Mouse (Mus musculus): ENCODE measurements around the gene Taf8.

The Taf8 gene

DNA sequence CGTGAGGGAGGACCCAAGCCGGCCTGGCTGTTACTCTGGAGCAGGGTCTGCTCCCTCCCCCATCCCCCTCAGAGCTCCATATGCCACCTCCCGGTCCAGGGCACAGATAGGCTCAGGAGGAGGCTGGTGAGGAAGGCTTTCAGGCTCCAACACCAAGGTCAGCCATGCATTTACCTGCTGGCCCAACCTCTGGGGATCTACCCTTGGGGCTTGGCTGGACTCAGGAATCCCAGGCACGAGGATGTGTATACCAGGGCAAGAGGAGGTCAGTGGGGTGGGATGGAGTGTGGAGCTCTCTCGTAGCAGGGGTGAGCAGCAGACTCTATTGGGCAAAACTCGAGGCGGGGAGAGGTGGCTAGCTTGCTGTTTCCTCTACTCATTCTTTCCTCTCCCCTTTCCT lies 49.2 kb downstream of the Taf8 start:
- no peak for DNase-seq

DNA sequence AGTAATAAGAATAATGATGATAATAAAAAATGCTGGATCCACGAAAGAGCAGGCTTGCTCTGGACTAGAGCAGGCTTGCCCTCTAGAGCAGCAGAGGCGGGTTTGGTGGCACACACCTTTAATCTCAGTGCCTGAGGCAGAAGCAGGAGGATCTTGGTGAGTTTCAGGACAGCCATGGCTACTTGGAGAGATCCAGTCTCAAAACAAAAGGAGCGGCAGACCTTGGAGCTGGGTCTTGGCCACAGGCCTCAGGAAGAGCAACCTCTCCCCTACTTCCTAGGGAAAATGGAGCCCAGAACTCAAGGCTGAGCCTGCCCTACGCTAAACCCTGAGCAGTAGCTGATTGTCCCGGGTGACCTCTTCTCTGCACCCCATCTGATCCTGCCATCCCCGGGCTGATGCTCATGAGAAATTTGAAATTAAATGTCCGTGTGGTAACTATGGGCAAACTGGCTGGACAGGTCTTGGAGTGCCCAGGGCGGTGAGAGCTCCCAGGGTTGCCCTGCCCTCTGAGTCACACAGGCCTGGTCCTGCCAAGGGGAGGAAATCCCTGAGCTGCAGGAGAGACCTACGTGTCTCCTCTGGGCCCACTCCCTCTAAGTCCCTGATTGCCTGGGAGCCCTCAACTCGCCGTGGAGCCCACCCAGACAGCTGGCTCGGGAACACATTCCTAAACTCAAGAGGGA lies 51.1 kb downstream of the Taf8 start:
- DNase-seq: no peak

DNA sequence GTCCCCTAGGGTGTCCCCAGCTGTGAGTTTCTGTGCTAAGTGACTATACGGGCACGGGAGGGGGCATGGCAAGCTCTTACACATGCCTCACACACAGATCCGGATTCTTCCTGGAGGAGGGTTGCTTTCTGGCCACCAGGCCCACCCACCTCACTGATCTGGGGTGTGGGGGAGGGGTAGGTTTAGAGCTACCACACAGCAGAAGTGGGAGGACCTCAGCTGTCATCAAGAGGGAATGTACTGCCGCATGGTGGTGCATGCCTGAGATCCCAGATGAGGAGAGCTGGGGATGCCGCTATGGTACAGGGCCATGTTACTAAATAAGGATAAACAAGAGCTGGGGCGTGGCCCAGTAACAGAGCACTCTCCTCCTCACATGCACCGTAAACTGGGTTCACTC lies 51.9 kb downstream of the Taf8 start:
- DNase-seq: no peak

DNA sequence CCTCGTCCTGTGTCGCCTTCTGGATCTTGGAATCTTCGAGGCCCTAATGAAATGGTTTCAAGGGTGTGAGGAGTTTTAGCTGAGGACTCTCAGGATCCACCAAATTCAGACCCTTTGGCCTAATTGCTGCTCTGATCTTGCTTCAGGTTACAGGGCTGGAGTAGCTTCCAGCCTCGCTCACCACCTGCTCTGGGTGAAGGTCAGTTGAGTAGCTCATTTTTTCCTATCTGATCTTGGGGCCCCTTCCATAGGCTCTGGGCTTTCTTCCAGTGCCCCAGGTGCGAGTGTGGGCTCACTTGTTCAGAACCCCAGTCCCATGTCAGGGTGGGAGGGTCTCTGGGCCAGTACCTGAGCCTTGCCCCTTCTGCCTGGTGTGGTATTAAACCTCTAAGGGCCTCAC lies 52.7 kb downstream of the Taf8 start:
- DNase-seq: no peak

DNA sequence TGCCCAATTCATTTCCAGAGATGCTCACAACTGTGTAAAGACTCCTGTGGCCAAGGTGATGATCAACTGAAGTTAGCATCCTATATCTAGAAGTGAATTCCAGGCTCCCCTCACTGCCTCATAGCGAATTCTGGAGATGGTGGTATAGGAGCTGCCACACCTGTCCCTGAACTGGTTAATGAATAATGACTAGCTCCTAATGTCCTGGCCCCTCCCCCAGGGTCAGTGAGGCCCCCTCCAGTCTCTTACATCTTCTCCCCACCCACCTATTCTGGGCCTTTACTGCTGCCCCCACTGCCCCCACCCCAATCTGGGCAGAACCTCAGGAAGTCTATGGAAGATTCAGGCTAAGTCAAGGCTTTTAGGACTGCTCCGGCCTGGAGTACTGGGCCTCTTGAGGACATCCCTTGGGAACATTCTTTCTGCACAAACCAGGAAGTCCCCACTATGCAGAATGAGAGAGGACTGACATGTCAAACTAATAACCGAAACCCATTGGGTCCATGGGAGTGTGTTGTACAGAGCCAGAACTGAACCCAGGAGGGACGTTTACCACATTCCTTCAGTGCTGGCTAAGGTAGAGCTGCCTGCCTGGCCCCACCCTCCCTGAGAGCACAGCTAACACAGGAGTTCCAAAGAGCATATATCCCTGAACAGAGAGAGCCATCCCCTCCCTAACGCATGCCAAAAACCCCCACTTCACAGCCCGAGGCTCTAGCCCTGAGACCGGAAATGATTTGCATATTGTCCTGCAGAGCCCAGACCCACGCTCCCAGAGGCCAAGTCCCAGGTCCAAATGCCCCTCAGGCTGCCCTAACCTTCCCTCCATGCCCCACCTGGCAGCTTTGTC lies 53.3 kb downstream of the Taf8 start:
- no peak for DNase-seq

DNA sequence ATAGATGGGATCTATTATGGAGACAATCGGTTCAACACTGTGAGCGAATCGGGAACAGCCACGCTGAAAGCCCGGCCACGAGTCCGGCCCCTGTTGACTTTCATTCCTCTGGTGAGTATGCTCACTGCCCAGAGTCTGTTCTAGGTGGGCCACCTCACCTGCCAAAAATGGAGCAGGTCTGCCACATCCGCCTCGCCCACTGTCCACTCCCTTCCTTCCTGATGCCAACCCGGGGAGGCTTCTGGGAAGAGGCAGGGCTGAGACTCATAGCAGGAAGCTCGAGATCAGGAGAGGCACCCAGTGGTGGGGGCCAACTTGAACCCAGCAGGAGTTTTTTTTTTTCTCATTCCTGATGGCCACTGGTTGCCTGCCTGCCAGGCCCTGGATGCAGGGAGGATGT lies 55.5 kb downstream of the Taf8 start:
- no peak for DNase-seq

DNA sequence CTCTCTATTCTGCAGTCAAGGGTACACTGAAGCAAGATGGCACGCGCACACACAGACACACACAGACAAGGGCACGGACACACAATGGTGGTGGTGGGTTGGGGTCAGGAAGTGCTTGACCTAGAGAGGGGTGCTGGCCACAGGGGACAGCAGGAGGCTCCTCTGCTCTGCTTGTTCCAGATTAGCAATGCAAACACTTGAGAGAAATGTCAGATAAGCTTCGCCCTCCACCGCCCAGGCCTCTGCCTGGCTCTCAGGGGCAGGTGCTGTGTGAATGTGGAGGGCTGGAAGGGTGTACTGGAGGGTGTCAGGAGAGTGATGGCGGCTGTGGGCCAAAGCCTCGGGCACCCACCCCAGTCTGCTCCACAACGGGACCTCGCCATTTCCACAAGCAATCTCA lies 56.1 kb downstream of the Taf8 start:
- no peak for DNase-seq

DNA sequence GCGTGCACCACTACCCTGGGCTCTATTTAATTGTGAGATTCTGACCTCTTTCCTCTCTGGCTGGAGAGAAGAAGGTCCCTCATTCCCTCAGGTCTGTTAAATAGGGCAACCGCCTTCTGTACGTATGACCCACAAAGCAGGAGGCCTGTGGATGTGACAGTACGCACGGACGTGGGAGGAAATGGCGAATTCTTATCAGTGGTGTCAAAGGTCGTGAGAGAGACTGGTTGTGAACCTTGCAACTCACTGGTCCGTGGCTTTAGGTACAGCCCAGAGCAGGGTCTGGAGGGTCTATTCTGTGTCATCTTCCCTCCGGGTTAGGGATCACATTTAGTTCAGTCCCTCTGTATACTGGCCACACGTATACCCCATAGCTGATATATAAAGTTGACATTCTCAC lies 56.6 kb downstream of the Taf8 start:
- DNase-seq: no peak

DNA sequence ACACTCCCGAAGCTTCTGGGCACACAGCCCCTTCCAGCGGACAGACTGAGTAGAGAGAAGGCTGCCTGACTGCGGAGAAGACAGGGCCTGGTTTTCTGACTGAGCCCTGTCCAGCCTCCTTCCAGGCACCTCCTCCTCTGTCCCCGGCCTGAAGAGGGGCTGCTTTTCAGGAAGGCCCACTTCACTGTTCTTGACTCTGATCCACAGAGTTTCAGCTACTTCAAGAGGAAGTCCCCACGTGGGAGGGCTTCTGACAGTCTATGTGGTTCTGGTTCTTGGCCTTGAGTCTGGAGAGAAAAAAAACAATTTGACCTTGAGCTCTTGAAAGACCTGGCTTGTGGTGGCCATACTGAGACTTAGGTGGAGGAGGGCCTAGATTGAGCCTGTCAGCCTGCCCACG lies 58.0 kb downstream of the Taf8 start:
- DNase-seq: no peak

DNA sequence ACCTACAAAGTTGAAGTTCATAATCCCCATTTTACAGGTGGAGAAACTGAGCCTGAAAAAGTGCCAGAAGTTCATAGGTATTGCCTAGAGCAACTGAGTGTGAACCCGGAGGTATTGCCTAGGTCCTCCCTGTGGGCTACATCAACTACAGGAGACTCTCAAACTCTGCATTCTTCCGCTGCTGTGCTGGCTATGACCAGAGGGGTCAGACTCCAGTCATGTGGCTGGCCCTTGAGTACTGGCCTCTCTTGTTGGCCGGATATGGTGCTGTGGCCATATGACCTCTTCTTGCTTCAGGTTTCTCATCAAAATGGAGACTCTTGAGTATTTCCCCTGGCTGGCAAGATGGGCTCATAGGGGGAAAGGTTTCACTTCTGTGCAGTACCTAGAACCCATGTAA lies 59.8 kb downstream of the Taf8 start:
- DNase-seq: no peak

DNA sequence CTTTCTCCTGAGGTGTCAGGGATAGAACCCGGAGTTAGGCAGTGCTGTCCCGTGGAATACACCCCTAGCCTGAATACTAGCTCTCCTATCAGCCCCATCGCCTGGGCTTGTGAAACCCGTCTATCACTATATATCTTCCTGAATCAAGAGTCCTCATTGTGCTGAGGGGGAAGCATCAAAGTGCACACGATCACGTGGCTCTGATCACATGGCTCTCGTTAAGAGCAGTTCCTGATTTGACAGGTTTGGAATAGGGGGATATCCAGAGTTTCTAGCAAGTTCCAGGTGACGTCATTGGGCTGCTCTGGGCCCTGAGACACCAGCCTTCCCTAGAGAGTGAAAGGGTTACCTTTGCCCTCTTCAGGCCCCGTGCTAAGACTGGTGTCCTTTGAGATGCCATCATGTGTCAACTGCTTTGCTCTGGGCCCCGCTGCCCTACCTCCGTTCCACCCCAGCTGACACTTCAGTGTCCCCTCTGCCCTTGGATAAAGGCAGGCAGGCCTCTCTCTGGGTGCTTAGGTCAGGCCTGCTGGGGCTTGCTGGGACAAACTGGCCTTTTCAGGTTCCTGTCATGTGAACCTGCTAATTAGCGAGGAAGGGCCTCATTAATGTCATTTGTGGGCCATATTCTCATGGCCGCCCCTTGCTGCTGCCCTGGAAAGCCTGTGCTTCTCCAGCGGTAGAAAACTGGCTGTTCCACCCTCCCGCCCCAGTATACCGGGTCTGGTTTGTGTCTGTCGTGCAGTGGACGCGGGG lies 60.6 kb downstream of the Taf8 start:
- no peak for DNase-seq

DNA sequence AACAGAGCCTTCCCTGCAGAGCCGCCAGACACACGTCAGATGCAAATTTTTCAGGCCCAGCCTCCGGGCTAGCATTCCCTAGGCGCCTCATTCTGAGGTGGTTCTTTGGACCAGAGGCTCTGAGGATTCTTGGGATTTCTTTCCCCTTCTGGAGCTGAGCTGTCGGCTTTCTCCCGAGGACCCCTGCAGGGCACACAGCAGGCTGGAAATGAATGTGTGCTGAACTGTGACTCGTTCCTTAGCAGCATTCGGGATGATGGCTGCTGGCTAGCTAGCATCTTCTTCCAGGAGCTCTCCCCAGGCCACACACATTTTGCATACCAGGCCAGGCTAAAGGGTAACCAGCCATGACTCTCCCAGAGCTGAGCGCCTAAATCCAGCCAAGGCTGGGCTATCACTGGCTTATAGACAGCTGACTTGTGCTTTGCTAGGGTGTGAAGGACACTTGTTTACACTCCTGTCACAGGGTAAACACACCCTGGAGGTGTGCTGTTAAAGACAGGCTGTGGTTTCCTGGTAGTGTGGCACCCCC lies 61.7 kb downstream of the Taf8 start:
- DNase-seq: no peak

DNA sequence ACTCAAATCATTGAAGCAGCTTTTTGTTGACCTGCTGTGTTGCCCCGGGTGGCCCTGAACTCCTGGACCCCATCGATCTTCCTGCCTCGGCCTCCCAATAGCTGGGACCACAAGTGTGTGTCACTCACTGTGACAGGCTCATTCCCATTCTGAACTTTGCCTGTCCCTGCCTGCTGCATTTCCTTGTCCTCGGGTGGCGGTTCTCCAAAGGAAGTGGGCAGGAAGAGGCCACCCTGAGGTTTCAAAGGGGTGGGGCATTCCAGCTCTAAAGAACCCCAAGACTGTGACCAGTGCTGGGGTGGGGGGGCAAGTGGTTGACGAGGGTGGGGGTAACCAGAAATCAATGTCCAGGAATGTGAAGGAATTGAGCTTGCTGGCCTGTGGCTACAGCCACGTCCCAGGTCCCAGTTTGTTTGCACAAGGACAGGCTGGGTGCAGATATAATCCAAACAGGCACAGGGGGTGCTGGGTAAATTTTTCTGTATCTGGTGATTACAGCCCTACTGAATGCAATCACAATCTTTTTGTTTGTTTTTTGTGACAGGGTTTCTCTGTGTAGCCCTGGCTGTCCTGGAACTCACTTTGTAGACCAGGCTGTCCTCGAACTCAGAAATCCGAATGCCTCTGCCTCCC lies 62.6 kb downstream of the Taf8 start:
- no peak for DNase-seq

DNA sequence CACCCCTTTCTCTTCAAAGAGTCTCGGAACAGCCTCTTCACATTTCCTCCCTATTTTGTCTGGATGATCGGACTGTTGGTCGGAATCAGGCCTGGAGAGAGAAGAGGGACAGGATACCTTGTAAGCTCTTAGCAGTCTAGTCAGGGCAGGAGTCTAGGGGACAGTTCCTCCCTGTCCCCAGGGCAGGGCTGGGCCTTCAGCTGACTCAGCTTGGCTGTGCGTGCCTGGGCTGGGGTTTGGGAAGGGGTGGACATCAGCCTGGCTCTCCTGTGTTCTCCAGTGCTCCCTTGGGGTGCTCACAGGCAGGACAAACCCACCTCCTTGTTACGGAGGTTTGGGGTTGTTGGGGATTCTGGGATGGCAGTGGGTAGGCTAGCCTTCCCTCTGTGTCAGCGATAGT lies 63.5 kb downstream of the Taf8 start:
- no peak for DNase-seq

DNA sequence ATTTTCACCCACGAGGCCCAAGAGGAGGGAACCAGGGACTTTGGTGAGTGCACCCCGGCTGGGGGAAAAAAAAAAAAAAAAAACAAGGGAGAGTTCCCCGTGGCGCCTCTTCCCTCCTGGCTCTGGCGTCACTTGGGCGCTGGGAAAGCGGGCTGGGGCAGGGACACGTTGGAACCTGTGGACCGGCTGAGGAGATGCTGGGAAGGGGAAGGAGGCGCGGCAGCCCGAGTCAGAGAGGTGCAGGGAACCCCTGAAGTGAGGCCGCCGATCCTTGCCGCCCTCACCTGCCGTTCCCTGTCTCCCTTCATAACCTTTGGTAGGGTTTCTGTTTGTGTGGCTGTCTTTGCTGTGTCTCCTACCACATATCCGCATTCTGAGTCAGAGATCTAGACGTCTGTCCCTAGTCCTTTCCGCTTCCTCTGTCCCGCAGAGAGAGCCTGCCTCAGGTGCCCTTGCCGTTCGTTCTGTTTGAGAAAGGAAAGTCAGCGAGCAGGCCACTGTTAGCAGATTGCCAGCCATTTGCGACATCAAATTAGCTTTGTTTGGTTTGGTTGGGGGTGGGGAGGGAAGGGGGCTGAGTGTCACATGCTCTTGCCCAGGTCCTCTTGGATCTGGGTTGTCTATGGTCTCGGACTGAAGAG lies 65.1 kb downstream of the Taf8 start, which contains the start of gene 1700001C19Rik:
Gene 1700001C19Rik (minus strand): TSS at position 470 of the 641 bp plus-strand sequence.
- no peak for DNase-seq

DNA sequence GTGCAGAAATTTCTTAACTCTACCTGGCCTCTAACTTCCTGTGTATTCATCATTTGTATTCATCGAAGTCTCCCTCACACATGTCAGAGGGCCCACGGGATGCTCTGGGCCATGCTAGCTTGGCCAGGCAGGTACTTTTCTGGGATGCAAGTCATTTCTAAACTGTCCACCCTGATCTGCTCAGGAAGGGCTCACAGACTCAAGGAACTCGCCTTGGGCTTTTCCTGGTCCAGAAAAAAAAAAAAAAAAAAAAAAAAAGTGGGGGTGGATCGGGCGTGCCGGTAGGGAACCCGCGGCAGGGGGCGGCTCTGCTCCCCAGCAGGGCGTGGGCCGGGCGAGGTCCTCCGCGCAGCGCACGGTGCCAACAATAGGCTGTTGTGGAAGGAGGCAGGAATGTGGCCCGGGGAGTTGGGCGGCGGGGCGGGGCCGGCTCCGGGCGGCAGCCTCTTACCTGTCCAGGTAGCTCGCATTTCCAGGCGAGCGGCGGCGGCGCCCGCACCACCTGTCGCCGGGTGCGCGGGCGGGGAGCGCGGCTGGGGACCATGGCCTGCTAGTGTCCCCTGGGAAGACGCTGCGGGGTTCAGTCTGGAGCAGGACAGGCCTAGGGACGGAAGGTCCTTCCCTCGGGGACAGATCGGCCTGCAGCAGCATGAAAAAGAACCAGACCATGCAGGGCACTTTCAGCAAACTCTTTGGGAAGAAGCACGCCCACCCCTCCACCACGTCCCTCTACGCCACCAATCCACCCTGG lies 65.8 kb downstream of the Taf8 start, which contains the start of gene AI661453:
Gene AI661453 (plus strand): TSS at position 460 of the 751 bp plus-strand sequence.
- DNase-seq: no peak

Data from cerebellum, adult 9-10 months (tissue).